Mouse (Mus musculus): ENCODE results near the gene Tnfaip8l1. TPM values are rescaled to one million over a fixed set of nuclear protein-coding genes. Genes with fewer than 3 reads are reported as not detected.

The Tnfaip8l1 gene
- polyA plus RNA-seq, 1 experiment from 2014 or later: 6.8 TPM

- ATAC-seq (replicated peaks; ENCODE audit: low FRiP score) (no peak), DNase-seq (ENCODE audit: low spot score) (no peak)
- Histone ChIP-seq H3K4me2 (no peak overlapping the region), H3K27me3 (replicated peaks; ENCODE audit: control insufficient read depth, insufficient read depth, low read length) (no peaks in the 10 kb centered on the region), H3K4me1 (replicated peaks; ENCODE audit: control insufficient read depth, insufficient read depth, low read length) (peaks cover 8% of the 10 kb centered on the region), H3K9me3 (ENCODE audit: control insufficient read depth, low read length) (no peaks in the 10 kb centered on the region), H3K9ac (ENCODE audit: low read depth, low read length) (no peak overlapping the region), H3K36me3 (ENCODE audit: control insufficient read depth, insufficient read depth, low read length) (peaks cover 46% of the 10 kb centered on the region), H3K27ac (ENCODE audit: low read depth, low read length) (no peak overlapping the region), H3K4me3 (ENCODE audit: low read depth, low read length) (no peak overlapping the region)
- 85% methylated on average over 2 of the region's 2 CpGs for WGBS
These were observed 48.8 kb downstream of the Tnfaip8l1 start for GRCm38 (mm10) chr17:56211090-56211489.

- 0 out of 2 replicates have a peak, but pooled peaks have one; percentile 26 for ATAC-seq (replicated peaks; ENCODE audit: low FRiP score)
- Histone ChIP-seq H3K36me3 (ENCODE audit: control insufficient read depth, insufficient read depth, low read length) (peaks cover 32% of the 10 kb centered on the region), H3K9ac (ENCODE audit: low read depth, low read length) (no peak overlapping the region), H3K27me3 (replicated peaks; ENCODE audit: control insufficient read depth, insufficient read depth, low read length) (no peaks in the 10 kb centered on the region), H3K4me3 (ENCODE audit: low read depth, low read length) (no peak overlapping the region), H3K4me1 (replicated peaks; ENCODE audit: control insufficient read depth, insufficient read depth, low read length) (peaks cover 20% of the 10 kb centered on the region), H3K9me3 (ENCODE audit: control insufficient read depth, low read length) (no peaks in the 10 kb centered on the region), H3K4me2 (no peak overlapping the region), H3K27ac (ENCODE audit: low read depth, low read length) (0 out of 2 replicates have a peak overlapping the region, but pooled peaks have one; percentile 48)
- DNase-seq (ENCODE audit: low spot score): no peak
- 43% methylated on average over 6 of the region's 6 CpGs for WGBS
These were observed 50.4 kb downstream of the Tnfaip8l1 start for GRCm38 (mm10) chr17:56212676-56213075.

GRCm38 (mm10) chr17:56214229-56214628 lies 52.0 kb downstream of the Tnfaip8l1 start:
- no peak for ATAC-seq (replicated peaks; ENCODE audit: low FRiP score)
- no peak overlapping the region for H3K27ac ChIP-seq (ENCODE audit: low read depth, low read length)
- peaks cover 25% of the 10 kb centered on the region for H3K36me3 ChIP-seq (ENCODE audit: control insufficient read depth, insufficient read depth, low read length)
- H3K4me1 ChIP-seq (replicated peaks; ENCODE audit: control insufficient read depth, insufficient read depth, low read length): peaks cover 21% of the 10 kb centered on the region
- H3K27me3 ChIP-seq (replicated peaks; ENCODE audit: control insufficient read depth, insufficient read depth, low read length): no peaks in the 10 kb centered on the region
- no peak overlapping the region for H3K4me2 ChIP-seq
- no peak overlapping the region for H3K4me3 ChIP-seq (ENCODE audit: low read depth, low read length)
- WGBS: 90% methylated on average over 1 of the region's 1 CpGs
- no peaks in the 10 kb centered on the region for H3K9me3 ChIP-seq (ENCODE audit: control insufficient read depth, low read length)
- no peak overlapping the region for H3K9ac ChIP-seq (ENCODE audit: low read depth, low read length)
- no peak for DNase-seq (ENCODE audit: low spot score)

GRCm38 (mm10) chr17:56217670-56218069 lies 55.4 kb downstream of the Tnfaip8l1 start:
- Histone ChIP-seq H3K4me2 (peak overlapping the region; percentile 92), H3K27me3 (replicated peaks; ENCODE audit: control insufficient read depth, insufficient read depth, low read length) (no peaks in the 10 kb centered on the region), H3K36me3 (ENCODE audit: control insufficient read depth, insufficient read depth, low read length) (peaks cover 2% of the 10 kb centered on the region; the same call in 1 of the 2 replicates), H3K27ac (ENCODE audit: low read depth, low read length) (no peak overlapping the region), H3K9me3 (ENCODE audit: control insufficient read depth, low read length) (no peaks in the 10 kb centered on the region), H3K9ac (ENCODE audit: low read depth, low read length) (peak overlapping the region; percentile 93), H3K4me3 (ENCODE audit: low read depth, low read length) (peak overlapping the region; percentile 92), H3K4me1 (replicated peaks; ENCODE audit: control insufficient read depth, insufficient read depth, low read length) (peaks cover 21% of the 10 kb centered on the region)
- WGBS: 69% methylated on average over 13 of the region's 13 CpGs
- DNase-seq (ENCODE audit: low spot score): no peak
- no peak for ATAC-seq (replicated peaks; ENCODE audit: low FRiP score)

- Histone ChIP-seq H3K27ac (ENCODE audit: low read depth, low read length) (peak within 1 kb of the TSS; percentile 78), H3K4me1 (replicated peaks; ENCODE audit: control insufficient read depth, insufficient read depth, low read length) (peaks cover 17% of the 10 kb centered on the region; the same call in 1 of the 2 replicates), H3K36me3 (ENCODE audit: control insufficient read depth, insufficient read depth, low read length) (peaks cover 2% of the 10 kb centered on the region; the same call in 1 of the 2 replicates), H3K27me3 (replicated peaks; ENCODE audit: control insufficient read depth, insufficient read depth, low read length) (no peaks in the 10 kb centered on the region), H3K9ac (ENCODE audit: low read depth, low read length) (peak within 1 kb of the TSS; percentile 93), H3K9me3 (ENCODE audit: control insufficient read depth, low read length) (no peaks in the 10 kb centered on the region), H3K4me2 (peak within 1 kb of the TSS; percentile 92), H3K4me3 (ENCODE audit: low read depth, low read length) (peak within 1 kb of the TSS; percentile 92)
- peak; percentile 86 for DNase-seq (ENCODE audit: low spot score)
- peak; percentile 99 for ATAC-seq (replicated peaks; ENCODE audit: low FRiP score)
- under 1% methylated on average over 78 of the region's 78 CpGs for WGBS
These were observed 56.3 kb downstream of the Tnfaip8l1 start, which contains the start of gene Dpp9 for GRCm38 (mm10) chr17:56218377-56219191. TSS of gene Dpp9 (minus strand) at chr17:56218905.

GRCm38 (mm10) chr17:56219251-56219650 lies 57.0 kb downstream of the Tnfaip8l1 start:
- Histone ChIP-seq H3K36me3 (ENCODE audit: control insufficient read depth, insufficient read depth, low read length) (peaks cover 2% of the 10 kb centered on the region; the same call in 1 of the 2 replicates), H3K9me3 (ENCODE audit: control insufficient read depth, low read length) (no peaks in the 10 kb centered on the region), H3K27me3 (replicated peaks; ENCODE audit: control insufficient read depth, insufficient read depth, low read length) (no peaks in the 10 kb centered on the region), H3K4me3 (ENCODE audit: low read depth, low read length) (peak overlapping the region; percentile 92), H3K9ac (ENCODE audit: low read depth, low read length) (peak overlapping the region; percentile 93), H3K4me2 (peak overlapping the region; percentile 92), H3K4me1 (replicated peaks; ENCODE audit: control insufficient read depth, insufficient read depth, low read length) (peaks cover 17% of the 10 kb centered on the region; the same call in 1 of the 2 replicates), H3K27ac (ENCODE audit: low read depth, low read length) (peak overlapping the region; percentile 78)
- WGBS: 35% methylated on average over 12 of the region's 12 CpGs
- no peak for ATAC-seq (replicated peaks; ENCODE audit: low FRiP score)
- no peak for DNase-seq (ENCODE audit: low spot score)

GRCm38 (mm10) chr17:56219805-56220204 lies 57.5 kb downstream of the Tnfaip8l1 start:
- no peak overlapping the region for H3K27ac ChIP-seq (ENCODE audit: low read depth, low read length)

More at GRCm38 (mm10) chr17:56219805-56220204, 57.5 kb downstream of the Tnfaip8l1 start:
- no peak for DNase-seq (ENCODE audit: low spot score)
- H3K9ac ChIP-seq (ENCODE audit: low read depth, low read length): no peak overlapping the region
- no peak overlapping the region for H3K4me2 ChIP-seq
- ATAC-seq (replicated peaks; ENCODE audit: low FRiP score): no peak
- H3K4me3 ChIP-seq (ENCODE audit: low read depth, low read length): no peak overlapping the region
- H3K9me3 ChIP-seq (ENCODE audit: control insufficient read depth, low read length): no peaks in the 10 kb centered on the region
- H3K4me1 ChIP-seq (replicated peaks; ENCODE audit: control insufficient read depth, insufficient read depth, low read length): peaks cover 17% of the 10 kb centered on the region; the same call in 1 of the 2 replicates
- no peaks in the 10 kb centered on the region for H3K27me3 ChIP-seq (replicated peaks; ENCODE audit: control insufficient read depth, insufficient read depth, low read length)
- WGBS: 43% methylated on average over 3 of the region's 3 CpGs
- peaks cover 2% of the 10 kb centered on the region; the same call in 1 of the 2 replicates for H3K36me3 ChIP-seq (ENCODE audit: control insufficient read depth, insufficient read depth, low read length)

Data from liver, embryonic 11.5 days (tissue).